Mouse (Mus musculus): ENCODE results near the gene Nsa2. TPM values are rescaled to one million over a fixed set of nuclear protein-coding genes. Genes with fewer than 3 reads are reported as not detected.

Gene Nsa2
- polyA plus RNA-seq, 1 experiment from 2014 or later = 38.2 TPM

DNA sequence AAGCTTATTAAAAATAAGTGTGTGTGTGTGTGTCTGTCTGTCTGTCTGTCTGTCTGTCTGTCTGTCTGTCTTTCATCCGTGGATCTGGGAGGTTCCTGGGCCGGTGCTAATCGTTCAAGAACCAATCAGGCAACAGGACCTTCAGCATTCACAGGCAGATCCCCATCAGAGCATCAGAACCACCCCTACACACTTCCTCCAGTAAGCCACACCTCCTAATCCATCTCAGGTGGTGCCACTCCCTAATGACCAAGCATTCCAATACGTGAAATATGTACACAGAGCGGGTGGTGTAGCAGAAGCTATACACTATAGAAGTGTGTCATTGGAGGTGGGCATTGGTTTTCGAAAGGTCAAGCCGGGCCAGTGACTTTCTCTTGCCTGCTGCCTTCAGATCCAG, 55.3 kb downstream of the Nsa2 start:
- H3K9ac ChIP-seq = peak overlapping the region; percentile 26; the same call in 1 of the 2 replicates
- no peak overlapping the region; the same call in 1 of the 2 replicates for H3K4me2 ChIP-seq
- H3K27ac ChIP-seq = peak overlapping the region; percentile 78
- H3K9me3 ChIP-seq (replicated peaks) = no peaks in the 10 kb centered on the region
- peak; percentile 88 for ATAC-seq (ENCODE audit: low read depth)
- H3K4me1 ChIP-seq (replicated peaks) = peaks cover 44% of the 10 kb centered on the region
- H3K4me3 ChIP-seq (replicated peaks) = no peak overlapping the region
- H3K36me3 ChIP-seq = no peaks in the 10 kb centered on the region
- no peak for DNase-seq
- H3K27me3 ChIP-seq = no peaks in the 10 kb centered on the region
- WGBS (ENCODE audit: insufficient replicate concordance) = 70% methylated on average over 7 of the region's 7 CpGs

- H3K27me3 ChIP-seq = no peaks in the 10 kb centered on the region
- H3K4me2 ChIP-seq = no peak overlapping the region
- peaks cover 26% of the 10 kb centered on the region for H3K4me1 ChIP-seq (replicated peaks)
- WGBS (ENCODE audit: insufficient replicate concordance) = 78% methylated on average over 3 of the region's 3 CpGs
- ATAC-seq (ENCODE audit: low read depth) = no peak
- no peaks in the 10 kb centered on the region for H3K9me3 ChIP-seq (replicated peaks)
- DNase-seq = no peak
- no peak overlapping the region for H3K4me3 ChIP-seq (replicated peaks)
- H3K27ac ChIP-seq = no peak overlapping the region
- no peaks in the 10 kb centered on the region for H3K36me3 ChIP-seq
- H3K9ac ChIP-seq = no peak overlapping the region
Measured at GRCm38 (mm10) chr13:97080615-97081014, 57.1 kb downstream of the Nsa2 start.

- H3K36me3 ChIP-seq = no peaks in the 10 kb centered on the region
- no peak for DNase-seq
- no peak overlapping the region for H3K9ac ChIP-seq
- H3K4me3 ChIP-seq (replicated peaks) = no peak overlapping the region
- no peak overlapping the region for H3K4me2 ChIP-seq
- no peaks in the 10 kb centered on the region for H3K9me3 ChIP-seq (replicated peaks)
- no peak for ATAC-seq (ENCODE audit: low read depth)
- peaks cover 23% of the 10 kb centered on the region for H3K4me1 ChIP-seq (replicated peaks)
- H3K27ac ChIP-seq = no peak overlapping the region
- H3K27me3 ChIP-seq = no peaks in the 10 kb centered on the region
- 78% methylated on average over 2 of the region's 2 CpGs for WGBS (ENCODE audit: insufficient replicate concordance)
Measured at GRCm38 (mm10) chr13:97080201-97080600, 57.5 kb downstream of the Nsa2 start.

Other genes with a start within 250 kb of the Nsa2 start
- 0.54 and 0.88 TPM in 2 replicates for gene Gcnt4, start 213.2 kb downstream of the Nsa2 start, polyA plus RNA-seq (2015; fragmentation: Nextera tagmentation; extraction: Ambion mirVana)
- gene 1700029F12Rik, start 103.6 kb downstream of the Nsa2 start, polyA plus RNA-seq (2015; fragmentation: Nextera tagmentation; extraction: Ambion mirVana) = not detected in 2 replicates
- gene Fam169a, start 70.7 kb downstream of the Nsa2 start, polyA plus RNA-seq (2015; fragmentation: Nextera tagmentation; extraction: Ambion mirVana) = 2.1 and 2.3 TPM in 2 replicates
- 0.79 and 0.97 TPM in 2 replicates for gene Gm6169, start 38.7 kb downstream of the Nsa2 start, polyA plus RNA-seq (2015; fragmentation: Nextera tagmentation; extraction: Ambion mirVana)
- 21.4 and 24.6 TPM in 2 replicates for gene Gfm2, start within 50 bp of the Nsa2 start, polyA plus RNA-seq (2015; fragmentation: Nextera tagmentation; extraction: Ambion mirVana)
- gene Hexb, start 60.4 kb upstream of the Nsa2 start, polyA plus RNA-seq (2015; fragmentation: Nextera tagmentation; extraction: Ambion mirVana) = 16.0 and 20.4 TPM in 2 replicates
- gene Enc1, start 103.2 kb upstream of the Nsa2 start, polyA plus RNA-seq (2015; fragmentation: Nextera tagmentation; extraction: Ambion mirVana) = 0.75 and 0.81 TPM in 2 replicates